Mouse (Mus musculus) thymus, postnatal 36 days (tissue): ENCODE measurements around the gene Olfr467.
"Not testable (repeated sequence)": the region's sequence is repeated elsewhere in the genome, so short reads cannot be mapped to it uniquely, and the experiment has no call there.

Experiments used
- DNase-seq, 2 experiments: peaks; one replicate each; pipeline ENCODE4 v3.0.0; 2022; ENCODE audit warnings: mixed read lengths in 2 of 2

Olfr467 gene

DNA sequence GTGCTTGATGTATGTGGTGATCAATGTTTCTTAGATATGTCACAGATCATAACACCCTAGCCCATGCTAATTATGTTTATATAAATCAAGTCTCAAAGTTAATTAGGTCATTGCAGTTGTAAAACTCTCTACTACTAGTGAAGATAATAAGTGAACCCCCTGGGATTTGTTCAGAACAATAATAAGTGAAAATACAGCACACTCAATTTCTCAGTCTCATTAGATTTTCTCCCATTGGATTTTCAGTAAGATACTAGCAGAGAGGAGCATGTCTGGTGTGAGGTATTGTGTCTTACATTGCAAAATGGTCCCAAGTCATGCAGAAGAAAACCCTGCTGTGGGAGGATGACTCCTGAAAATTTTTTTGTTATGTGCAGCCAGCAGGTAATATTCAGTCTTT, at the start of gene Olfr467:
Olfr467 (plus strand) TSS at position 301 of the 400 bp plus-strand sequence.
- no peak for DNase-seq

DNA sequence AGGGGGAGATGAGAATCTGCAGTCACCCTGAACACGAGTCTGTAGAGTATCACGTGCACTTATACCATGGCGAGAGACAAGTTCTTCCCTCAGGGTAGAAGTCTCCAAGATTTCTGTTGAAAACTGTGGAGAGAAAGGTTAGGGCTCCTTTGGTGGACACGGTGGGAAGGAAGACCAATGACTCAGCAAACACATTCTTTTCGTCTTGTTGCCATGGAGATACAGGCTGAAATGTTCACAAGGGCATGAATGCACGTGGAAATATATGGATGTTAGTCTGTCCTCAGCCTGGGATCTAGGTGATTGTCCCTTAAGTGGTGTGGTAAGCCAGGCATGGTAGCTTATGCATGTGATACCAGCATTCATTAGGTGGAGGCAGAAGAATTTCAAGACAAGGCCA, 41.3 kb upstream of the Olfr467 start:
- no peak for DNase-seq

DNA sequence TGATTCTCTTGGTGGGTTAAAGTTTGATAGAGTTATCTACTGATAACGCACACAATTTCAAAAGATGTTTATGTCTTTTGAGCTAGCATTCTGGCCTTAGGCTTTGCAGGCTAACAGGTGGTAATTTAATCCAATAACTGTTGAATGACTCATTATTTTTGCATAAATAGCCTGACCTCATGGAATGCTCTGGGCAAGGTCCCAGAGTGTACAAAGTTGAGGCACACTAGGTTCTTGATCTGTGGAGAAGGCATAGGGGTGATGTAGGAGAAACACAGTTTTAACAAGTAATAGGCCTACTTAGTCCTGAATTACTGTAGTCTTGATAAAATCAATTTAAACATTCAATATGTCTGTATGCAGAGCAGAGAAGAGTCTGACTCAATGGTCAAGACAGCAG, 33.8 kb upstream of the Olfr467 start:
- no peak for DNase-seq

DNA sequence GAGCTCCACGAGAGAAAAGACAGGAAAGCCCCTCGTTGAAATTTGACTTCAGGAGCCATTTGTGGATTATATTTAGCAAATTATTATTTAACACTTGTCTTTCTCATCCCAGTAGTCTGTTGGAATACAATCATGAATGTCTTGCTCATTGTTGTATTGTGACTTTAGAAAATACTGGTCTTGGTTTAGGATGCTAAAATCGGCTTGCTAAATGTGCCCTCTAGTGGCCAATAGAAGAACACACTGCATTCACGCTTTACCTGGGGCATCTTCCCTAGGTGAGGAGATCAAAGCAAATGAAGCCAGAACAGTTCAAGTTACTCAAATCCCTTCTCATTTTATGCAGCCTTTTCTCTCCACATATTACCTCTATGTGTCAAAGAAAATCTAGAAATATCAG, 32.5 kb upstream of the Olfr467 start:
- DNase-seq: no peak

DNA sequence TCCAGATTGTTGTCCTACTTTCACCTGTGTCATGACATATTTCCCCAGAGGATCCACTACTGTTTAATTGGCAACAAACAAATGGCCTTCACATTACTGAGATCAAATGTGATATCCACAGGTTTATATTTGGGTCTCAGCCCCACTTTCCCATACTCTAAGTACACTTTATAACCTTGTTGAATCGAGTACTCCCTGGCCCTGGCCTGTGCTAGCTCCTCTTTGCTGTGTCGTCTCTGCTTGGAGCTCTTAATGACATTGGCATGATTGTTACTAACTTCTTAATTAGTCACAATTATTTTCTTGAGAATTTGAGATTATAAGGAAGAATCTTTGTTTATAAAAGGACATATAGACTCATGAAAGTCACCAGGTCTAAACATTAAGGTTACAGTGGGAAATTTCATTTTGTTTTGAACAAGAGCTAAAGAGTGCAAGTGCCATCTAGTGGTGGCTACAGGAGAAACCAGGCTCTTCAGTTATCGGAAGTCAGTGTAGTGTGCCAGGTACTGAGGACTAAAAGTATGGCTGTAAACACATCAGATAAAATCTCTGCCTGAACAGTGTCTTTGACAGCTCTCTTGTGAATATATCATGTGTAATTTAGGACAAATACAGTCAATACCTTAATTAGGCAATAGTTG, 24.0 kb upstream of the Olfr467 start:
- no peak for DNase-seq

DNA sequence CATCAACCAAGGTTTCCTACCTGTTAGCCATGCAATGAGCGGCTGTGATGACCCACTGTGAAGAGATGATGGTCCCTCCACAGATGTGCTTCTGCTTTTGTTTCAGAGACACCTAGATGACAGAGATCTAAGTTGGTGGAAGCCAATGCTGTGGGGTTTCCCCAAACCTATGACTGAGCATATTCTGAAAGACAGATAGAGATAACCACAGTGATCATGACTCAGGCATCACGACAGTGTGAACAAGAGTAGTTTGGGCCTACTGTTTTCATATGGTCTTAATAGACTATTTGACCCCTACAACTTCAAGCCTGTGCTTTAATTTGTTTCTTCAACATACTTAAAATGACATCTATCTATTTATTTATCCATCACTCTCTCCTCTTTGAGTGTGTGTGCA, 15.6 kb upstream of the Olfr467 start:
- no peak for DNase-seq

DNA sequence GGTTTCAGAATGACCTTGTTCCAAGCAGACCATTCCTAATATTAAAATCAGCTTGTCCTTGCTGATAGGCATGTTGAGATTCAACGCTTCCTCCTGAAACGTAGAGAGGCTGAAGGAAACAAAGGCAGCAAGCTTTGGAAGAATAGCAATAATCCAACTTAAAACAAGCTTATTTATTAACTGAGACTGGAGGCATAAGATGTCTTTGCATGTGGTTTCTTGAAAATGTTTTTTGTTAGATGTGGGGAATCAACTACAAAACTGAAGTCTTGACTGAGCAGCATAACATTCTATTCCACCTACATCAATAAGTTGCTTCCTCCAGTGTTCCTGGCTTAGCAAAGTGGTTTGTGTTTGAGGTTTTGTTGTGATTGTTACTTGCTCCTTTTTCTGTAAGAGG, 11.0 kb upstream of the Olfr467 start, which contains the start of gene Ovch2:
Ovch2 (minus strand) TSS at position 101 of the 400 bp plus-strand sequence.
- DNase-seq: no peak

DNA sequence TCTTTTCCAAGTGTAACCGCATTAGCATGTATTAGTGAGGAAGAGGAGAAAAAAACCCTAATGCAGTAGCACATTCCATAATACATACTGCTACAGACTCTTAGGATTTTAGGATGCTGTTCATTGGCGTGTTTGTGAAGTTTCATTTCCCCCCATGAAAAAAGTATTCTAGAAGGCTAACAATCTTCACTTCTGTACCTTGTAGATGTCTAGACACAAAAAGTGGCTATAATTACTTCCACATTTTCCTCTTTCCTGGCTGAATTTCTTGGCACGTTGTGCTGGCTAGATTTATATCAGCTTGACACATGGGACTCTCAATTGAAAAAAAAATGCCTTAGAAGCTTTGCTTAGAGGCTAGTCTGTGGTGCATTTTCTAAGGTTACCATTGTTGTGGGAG, 9.9 kb upstream of the Olfr467 start:
- DNase-seq: no peak

DNA sequence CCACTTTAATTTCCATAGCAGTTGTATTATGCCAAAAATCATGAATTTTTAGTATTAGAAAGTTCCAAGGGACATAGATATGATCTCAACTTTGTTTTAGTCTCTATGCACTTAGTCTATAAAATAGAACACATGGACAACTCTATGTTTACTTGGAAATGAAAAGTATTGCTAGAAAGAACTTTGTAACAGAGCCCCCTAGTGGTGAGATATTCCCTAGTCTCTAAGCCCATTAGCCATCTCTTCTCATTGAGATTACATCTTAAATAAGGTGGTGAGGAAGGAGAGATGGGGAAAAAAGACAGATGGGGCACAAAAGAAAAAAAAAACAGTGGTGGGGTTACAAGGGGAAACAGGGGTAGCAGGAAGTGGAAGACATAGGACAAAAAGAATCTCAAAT, 7.4 kb downstream of the Olfr467 start:
- DNase-seq: no peak

DNA sequence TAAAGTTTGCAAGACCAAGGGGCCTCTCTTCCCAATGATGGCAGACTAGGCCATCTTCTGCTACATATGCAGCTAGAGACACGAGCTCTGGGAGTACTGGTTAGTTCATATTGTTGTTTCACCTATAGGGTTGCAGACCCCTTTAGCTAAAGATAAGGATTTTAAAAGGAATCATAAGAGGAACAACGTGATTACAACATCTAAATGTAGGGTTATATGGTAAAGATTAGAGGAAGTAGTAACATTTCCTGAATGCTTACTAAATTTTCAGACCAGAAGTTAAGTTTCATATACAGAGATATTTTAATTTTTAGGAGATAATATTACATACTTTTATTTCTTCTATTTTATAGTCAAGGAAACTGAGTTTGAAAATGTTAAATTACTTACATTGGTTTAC, 11.8 kb downstream of the Olfr467 start:
- DNase-seq: not testable (repeated sequence)

DNA sequence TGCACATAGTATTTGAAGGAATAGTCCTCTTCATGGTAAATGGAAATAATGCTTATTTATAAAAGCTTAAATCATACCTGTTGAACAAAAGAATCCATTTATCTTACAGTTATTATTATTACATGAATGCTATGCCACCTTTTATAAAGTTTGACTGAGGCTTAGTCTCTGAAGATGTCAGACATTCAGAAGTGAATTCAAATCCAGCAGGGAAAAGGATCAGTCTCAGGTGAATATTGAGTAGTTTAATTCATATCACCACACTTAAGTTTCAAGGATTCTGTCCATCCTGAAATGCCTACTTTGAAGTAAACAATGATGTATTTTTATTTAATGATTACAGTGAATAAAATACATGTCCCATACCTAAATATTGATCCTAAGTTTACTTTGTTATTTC, 13.4 kb downstream of the Olfr467 start, which contains the start of gene Olfr469:
Olfr469 (minus strand) TSS at position 101 of the 400 bp plus-strand sequence.
- DNase-seq: not testable (repeated sequence)

DNA sequence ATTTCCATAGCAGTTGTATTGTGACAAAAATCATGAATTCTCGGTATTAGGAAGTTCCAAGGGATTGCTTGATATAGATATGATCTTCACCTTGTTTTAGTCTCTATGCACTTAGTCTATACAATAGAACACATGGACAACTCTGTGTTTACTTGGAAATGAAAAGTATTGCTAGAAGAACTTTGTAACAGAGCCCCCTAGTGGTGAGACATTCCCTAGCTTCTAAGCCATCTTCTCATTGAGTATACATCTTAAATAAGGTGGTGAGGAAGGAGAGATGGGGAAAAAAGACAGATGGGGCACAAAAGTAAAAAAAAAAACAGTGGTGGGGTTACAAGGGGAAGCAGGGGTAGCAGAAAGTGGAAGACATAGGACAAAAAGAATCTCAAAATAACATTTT, 29.7 kb downstream of the Olfr467 start:
- no peak for DNase-seq

DNA sequence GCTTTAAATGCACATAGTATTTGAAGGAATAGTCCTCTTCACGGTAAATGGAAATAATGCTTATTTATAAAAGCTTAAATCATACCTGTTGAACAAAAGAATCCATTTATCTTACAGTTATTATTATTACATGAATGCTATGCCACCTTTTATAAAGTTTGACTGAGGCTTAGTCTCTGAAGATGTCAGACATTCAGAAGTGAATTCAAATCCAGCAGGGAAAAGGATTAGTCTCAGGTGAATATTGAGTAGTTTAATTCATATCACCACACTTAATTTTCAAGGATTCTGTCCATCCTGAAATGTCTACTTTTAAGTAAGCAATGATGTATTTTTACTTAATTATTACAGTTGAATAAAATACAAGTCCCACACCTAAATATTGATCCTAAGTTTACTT, 35.3 kb downstream of the Olfr467 start, which contains the start of gene Olfr470:
Olfr470 (minus strand) TSS at position 101 of the 400 bp plus-strand sequence.
- not testable (repeated sequence) for DNase-seq
